12 mouse cellular contexts compared by ENCODE assay signal in genomic region chr5:137660064-137660688, GRCm38 (mm10). TPM values are rescaled to one million over a fixed set of nuclear protein-coding genes. Genes with fewer than 3 reads are reported as not detected.
A peak's percentile ranks its signal among the peaks of the same experiment; 100 is the strongest.
DNase-seq lines count a peak whose midpoint lies in the region; ATAC-seq and TF ChIP-seq lines count a peak whose summit lies in the region.
"Had no signal": no experiment of that assay in that cellular context is flagged by ENCODE, and none has a peak within 500 bp of the region (broad histone marks: within the 10 kb centered on the region; RNA-seq: fewer than 3 reads in every experiment).

No protein-coding gene starts in this region.

- no peak overlapping the region for H3K4me2 ChIP-seq in kidney, postnatal 0 days (ENCODE audit: low read length)
- no peak overlapping the region for H3K4me2 ChIP-seq in kidney, embryonic 16.5 days (replicated peaks; ENCODE audit: low read depth, low read length)
- H3K4me2 ChIP-seq: hindbrain, embryonic 14.5 days; liver, embryonic 15.5 days had no signal

- DNase-seq in kidney, postnatal 0 days (ENCODE audit: low spot score) = no peak
- peak; percentile 94 for DNase-seq in MN1 (ENCODE audit: low spot score)
- DNase-seq in fibroblast of lung, adult 2 months (ENCODE audit: low read depth) = peak; percentile 88
- DNase-seq in heart, postnatal 36 days = peak; percentile 70 to 81
- no peak for DNase-seq in kidney, postnatal 10 days
- no peak for DNase-seq in embryo, embryonic 11 days

- no peak overlapping the region for H3K9ac ChIP-seq in kidney, postnatal 0 days (ENCODE audit: low read depth, low read length)
- H3K9ac ChIP-seq in kidney, embryonic 16.5 days (replicated peaks; ENCODE audit: low read length) = no peak overlapping the region
- H3K9ac ChIP-seq: hindbrain, embryonic 14.5 days; liver, embryonic 15.5 days had no signal

- TF ChIP-seq CTCF in kidney, postnatal 0 days (IDR thresholded peaks at IDR 0.05; ENCODE audit: low read depth) = no peak

- H3K36me3 ChIP-seq in kidney, postnatal 0 days (ENCODE audit: insufficient read depth, low read length) = peaks cover 9% of the 10 kb centered on the region; the same call in 1 of the 2 replicates
- H3K36me3 ChIP-seq in kidney, embryonic 16.5 days (ENCODE audit: insufficient read depth, low read length) = peaks cover 23% of the 10 kb centered on the region

- H3K4me3 ChIP-seq in kidney, postnatal 0 days (replicated peaks; ENCODE audit: low read depth, low read length) = no peak overlapping the region
- no peak overlapping the region for H3K4me3 ChIP-seq in kidney, embryonic 16.5 days (ENCODE audit: low read length)
- H3K4me3 ChIP-seq: forebrain, embryonic 10.5 days; liver, embryonic 15.5 days had no signal

- 0 out of 2 replicates have a peak overlapping the region, but pooled peaks have one; percentile 0 for H3K27ac ChIP-seq in kidney, postnatal 0 days
- no peak overlapping the region for H3K27ac ChIP-seq in kidney, embryonic 16.5 days (ENCODE audit: low read length)
- H3K27ac ChIP-seq: forebrain, embryonic 10.5 days; hindbrain, embryonic 14.5 days; liver, embryonic 15.5 days had no signal

- H3K27me3 ChIP-seq in kidney, postnatal 0 days (ENCODE audit: insufficient read depth, low read length) = no peaks in the 10 kb centered on the region
- H3K27me3 ChIP-seq in kidney, embryonic 16.5 days (ENCODE audit: insufficient read depth, low read length) = no peaks in the 10 kb centered on the region
- H3K27me3 ChIP-seq: liver, embryonic 15.5 days had no signal

- no peaks in the 10 kb centered on the region; the same call in 1 of the 2 replicates for H3K4me1 ChIP-seq in kidney, postnatal 0 days (replicated peaks; ENCODE audit: insufficient read depth, low read length)
- H3K4me1 ChIP-seq in kidney, embryonic 16.5 days (ENCODE audit: insufficient read depth, low read length) = peaks cover 7% of the 10 kb centered on the region; the same call in 1 of the 2 replicates
- H3K4me1 ChIP-seq: forebrain, embryonic 10.5 days; liver, embryonic 15.5 days had no signal

- 86% methylated on average over 6 of the region's 6 CpGs for WGBS in kidney, postnatal 0 days
- 84% methylated on average over 6 of the region's 6 CpGs for WGBS in kidney, embryonic 16.5 days

- H3K9me3 ChIP-seq in kidney, postnatal 0 days (replicated peaks; ENCODE audit: low read length) = no peaks in the 10 kb centered on the region
- H3K9me3 ChIP-seq in kidney, embryonic 16.5 days (ENCODE audit: low read length) = no peaks in the 10 kb centered on the region
- H3K9me3 ChIP-seq: liver, embryonic 15.5 days had no signal

- intact Hi-C loops in heart, postnatal 36 days (cut with DNase I) = no loop called here

- no peak for ATAC-seq in kidney, postnatal 0 days (replicated peaks; ENCODE audit: low FRiP score, low read depth)
- ATAC-seq in kidney, embryonic 16.5 days (ENCODE audit: low FRiP score, low TSS enrichment) = no peak
- ATAC-seq in granulocyte monocyte progenitor cell, adult 5-6 weeks (replicated peaks; ENCODE audit: poor library complexity, severe bottlenecking) = no peak
- ATAC-seq: CD4-positive, CD25-positive, alpha-beta regulatory T cell, adult 4 months had no signal

RNA-seq across cellular contexts. Expression of gene Irs3, which starts 14.7 kb away (rescaled TPM):
- 1.3 and 1.4 TPM in 2 replicates for polyA plus RNA-seq in kidney, postnatal 0 days (2015; fragmentation: Nextera tagmentation; extraction: Ambion mirVana)
- polyA plus RNA-seq in kidney, embryonic 16.5 days (2015; fragmentation: Nextera tagmentation; extraction: Ambion mirVana) = 0.94 and 1.4 TPM in 2 replicates
- total RNA-seq in heart, postnatal 36 days (2021) = under 1 TPM; 0.14 to 0.75 TPM
- not detected in 2 replicates for total RNA-seq in granulocyte monocyte progenitor cell, adult 5-6 weeks (2014; fragmentation: Nextera tagmentation)
- not detected in 2 replicates for total RNA-seq in granulocyte monocyte progenitor cell, adult 5-6 weeks (2017)
- polyA plus RNA-seq: CD4-positive, CD25-positive, alpha-beta regulatory T cell, adult 4 months had no signal

RNA-seq across cellular contexts. Expression of gene Sap25, which starts 19.0 kb away (rescaled TPM):
- polyA plus RNA-seq in kidney, postnatal 0 days (2015; fragmentation: Nextera tagmentation; extraction: Ambion mirVana) = 5.3 and 5.4 TPM in 2 replicates
- 11.7 and 13.3 TPM in 2 replicates for polyA plus RNA-seq in kidney, embryonic 16.5 days (2015; fragmentation: Nextera tagmentation; extraction: Ambion mirVana)
- 1 to 10 TPM; 1.2 to 1.7 TPM for total RNA-seq in heart, postnatal 36 days (2021)
- total RNA-seq in granulocyte monocyte progenitor cell, adult 5-6 weeks (2014; fragmentation: Nextera tagmentation) = 32.1 and 55.2 TPM in 2 replicates
- 9.7 and 20.8 TPM in 2 replicates for total RNA-seq in granulocyte monocyte progenitor cell, adult 5-6 weeks (2017)

RNA-seq across cellular contexts. Expression of gene Agfg2, which starts 24.4 kb away (rescaled TPM):
- 20.8 and 21.2 TPM in 2 replicates for polyA plus RNA-seq in kidney, postnatal 0 days (2015; fragmentation: Nextera tagmentation; extraction: Ambion mirVana)
- polyA plus RNA-seq in kidney, embryonic 16.5 days (2015; fragmentation: Nextera tagmentation; extraction: Ambion mirVana) = 17.2 and 21.1 TPM in 2 replicates
- total RNA-seq in heart, postnatal 36 days (2021) = 10 to 100 TPM; 11.6 to 18.3 TPM
- total RNA-seq in granulocyte monocyte progenitor cell, adult 5-6 weeks (2014; fragmentation: Nextera tagmentation) = 13.7 and 15.0 TPM in 2 replicates
- total RNA-seq in granulocyte monocyte progenitor cell, adult 5-6 weeks (2017) = 10.7 and 13.9 TPM in 2 replicates

RNA-seq across cellular contexts. Expression of gene Gm20605, which starts 31.2 kb away (rescaled TPM):
- 5.3 and 6.2 TPM in 2 replicates for polyA plus RNA-seq in kidney, postnatal 0 days (2015; fragmentation: Nextera tagmentation; extraction: Ambion mirVana)
- polyA plus RNA-seq in kidney, embryonic 16.5 days (2015; fragmentation: Nextera tagmentation; extraction: Ambion mirVana) = 18.4 and 20.9 TPM in 2 replicates
- 1 to 10 TPM; 3.9 to 4.9 TPM for total RNA-seq in heart, postnatal 36 days (2021)
- 13.2 and 16.4 TPM in 2 replicates for total RNA-seq in granulocyte monocyte progenitor cell, adult 5-6 weeks (2014; fragmentation: Nextera tagmentation)
- total RNA-seq in granulocyte monocyte progenitor cell, adult 5-6 weeks (2017) = 0.62 and 3.6 TPM in 2 replicates

RNA-seq across cellular contexts. Expression of gene Lrch4, which starts 31.3 kb away (rescaled TPM):
- polyA plus RNA-seq in kidney, postnatal 0 days (2015; fragmentation: Nextera tagmentation; extraction: Ambion mirVana) = 42.6 and 42.9 TPM in 2 replicates
- 39.5 and 51.8 TPM in 2 replicates for polyA plus RNA-seq in kidney, embryonic 16.5 days (2015; fragmentation: Nextera tagmentation; extraction: Ambion mirVana)
- 10 to 100 TPM; 18.4 to 20.5 TPM for total RNA-seq in heart, postnatal 36 days (2021)
- 57.4 and 73.0 TPM in 2 replicates for total RNA-seq in granulocyte monocyte progenitor cell, adult 5-6 weeks (2014; fragmentation: Nextera tagmentation)
- total RNA-seq in granulocyte monocyte progenitor cell, adult 5-6 weeks (2017) = 34.6 and 42.2 TPM in 2 replicates

Comparison
In these comparisons a context has a peak if more than half of its experiments do, and no peak if none do; other contexts are left out.
1. DNase-seq: peak in MN1 (single experiment), fibroblast of lung, adult 2 months (single experiment) and heart, postnatal 36 days (2 of 2); none in kidney, postnatal 0 days (single experiment), kidney, postnatal 10 days (single experiment) and embryo, embryonic 11 days (single experiment).